Mouse (Mus musculus) left cerebral cortex, postnatal 36 days (tissue): ENCODE measurements around the gene 2700081O15Rik. TPM values are rescaled to one million over a fixed set of nuclear protein-coding genes. Genes with fewer than 3 reads are reported as not detected.

Experiments used
- DNase-seq, 2 experiments: peaks; one replicate each; pipeline ENCODE4 v3.0.0; 2021 to 2022; ENCODE audit warnings: low spot score in 2 of 2, mixed read lengths in 1 of 2
- intact Hi-C: fragments of 180-260 bp; cut with DNase I; formaldehyde crosslinking; loops from one replicate; pipeline ENCODE4 v1.15.1; 2025
- microRNA-seq: library from miRNA; unstranded; fragments of <30 nt; microRNA quantifications from one replicate; pipeline ENCODE4 v1.2.0, GENCODE M21; 2022
- total RNA-seq, 2 experiments: library from RNA; stranded (reverse); gene quantifications; 2 replicates each; pipeline ENCODE4 v1.2.3; 2021

Gene 2700081O15Rik
- total RNA-seq, 2 experiments from 2014 or later: 34.7 to 37.3 TPM

DNA sequence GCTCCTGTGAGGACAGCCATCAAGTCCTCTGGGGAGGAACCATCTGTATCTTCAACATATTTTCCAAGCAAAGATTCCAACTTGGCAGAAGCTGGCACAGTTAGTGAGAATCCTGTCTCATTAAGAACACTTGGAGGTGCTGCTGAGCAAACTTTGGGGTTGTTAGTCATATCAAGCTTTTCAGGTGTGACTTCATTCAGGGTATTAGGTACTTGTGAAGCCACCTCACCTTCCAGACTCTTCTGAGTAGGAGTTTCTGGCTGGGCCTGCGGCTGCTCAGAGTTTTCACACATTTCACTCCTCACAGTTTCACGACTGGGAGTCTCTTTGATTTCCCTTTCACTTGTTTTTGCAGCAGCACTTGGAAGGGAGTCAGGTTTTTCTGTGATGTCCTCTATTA is 39.4 kb downstream of the 2700081O15Rik start:
- intact Hi-C loops: no loop called here
- DNase-seq: no peak

DNA sequence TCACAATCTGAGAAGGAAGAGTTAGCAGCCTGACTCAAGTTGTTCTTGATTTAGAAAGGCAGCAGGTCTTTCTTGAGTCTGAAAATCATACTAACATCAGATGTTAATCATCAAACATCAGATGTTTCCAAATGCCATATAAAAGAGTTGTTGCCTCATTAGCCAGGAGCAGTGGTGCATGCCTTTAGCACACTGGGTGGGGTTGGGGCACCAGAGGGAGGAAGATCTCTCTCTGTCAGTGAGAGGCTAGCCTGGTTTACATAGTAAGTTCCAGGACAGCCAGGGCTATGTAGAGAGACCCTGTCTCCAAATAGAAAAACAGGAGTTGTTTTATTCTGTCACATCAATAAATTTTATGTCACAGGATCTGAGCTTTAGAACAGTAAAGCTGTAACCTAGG is 41.5 kb downstream of the 2700081O15Rik start:
- intact Hi-C loops: no loop called here
- no peak for DNase-seq

DNA sequence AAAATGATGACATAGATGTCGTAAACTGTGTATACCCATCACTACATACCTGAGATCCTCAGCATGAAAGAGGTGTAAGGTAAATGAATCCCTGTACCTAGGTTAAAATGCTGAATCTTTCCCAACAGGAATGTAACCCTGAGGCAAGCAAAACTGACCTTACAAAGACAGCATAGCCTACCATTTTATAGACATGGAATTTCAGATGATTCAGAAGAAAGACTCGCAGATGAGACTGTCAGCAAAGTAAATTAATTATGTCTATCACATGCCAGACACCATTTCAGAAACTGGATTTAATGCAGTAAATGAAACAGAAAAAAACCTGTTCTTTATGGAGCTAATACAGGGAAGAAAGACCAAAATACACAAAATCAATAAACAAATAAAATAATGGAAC is 41.9 kb downstream of the 2700081O15Rik start:
- DNase-seq: no peak
- intact Hi-C loops: no loop called here

DNA sequence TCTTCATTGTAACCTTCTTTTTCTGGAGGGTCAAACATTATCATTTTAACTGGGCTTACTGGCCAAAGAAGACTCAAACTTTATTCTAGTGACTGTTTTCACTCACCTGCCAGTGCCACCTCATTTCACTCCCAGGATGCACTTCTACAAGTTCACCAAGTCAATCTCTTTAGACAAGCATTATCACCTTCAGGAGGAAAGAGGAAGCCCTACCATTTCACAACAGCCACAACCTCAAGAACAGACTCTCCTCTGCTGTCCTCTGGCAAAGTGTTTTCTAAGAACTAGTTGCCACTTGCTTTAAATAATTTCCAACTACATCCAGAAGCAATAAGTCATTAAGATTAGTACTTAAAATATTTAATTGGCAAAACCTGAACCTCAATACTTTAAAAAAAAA is 50.5 kb downstream of the 2700081O15Rik start:
- no peak for DNase-seq
- intact Hi-C loops: no loop called here

DNA sequence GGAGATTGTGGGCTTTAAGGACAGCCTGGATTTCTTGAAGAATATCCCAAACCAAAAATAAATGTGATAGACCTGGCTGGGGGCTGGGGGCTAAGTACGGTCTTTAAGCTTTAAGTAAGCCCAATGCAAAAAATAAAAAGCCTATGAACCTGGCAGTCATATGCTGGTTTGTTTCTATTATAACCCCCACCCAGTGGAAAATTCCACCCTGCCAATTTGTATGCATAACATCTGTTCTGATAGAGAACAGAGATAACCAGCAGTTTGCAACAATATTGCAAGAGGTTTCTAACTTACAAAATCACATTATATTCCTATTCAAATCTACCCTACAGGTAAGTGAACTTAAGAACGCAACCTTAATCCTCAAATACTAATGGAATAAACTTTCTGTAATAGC is 53.2 kb downstream of the 2700081O15Rik start:
- no peak for DNase-seq
- intact Hi-C loops: no loop called here

Small RNA genes within 50 kb of the gene (microRNA-seq; reads per million reads assigned to microRNA genes)
- gene Mir6991: 1.3 reads per million

Other genes with a start within 250 kb of the 2700081O15Rik start
- gene Otub1, start 211.3 kb upstream of the 2700081O15Rik start, total RNA-seq: 100 to 1,000 TPM; 253 to 285 TPM
- gene Cox8a, start 200.0 kb upstream of the 2700081O15Rik start, total RNA-seq: 1,000 to 10,000 TPM in 1 of 2 experiments, 100 to 1,000 TPM in 1; 989 to 1,090 TPM
- gene Naa40, start 176.4 kb upstream of the 2700081O15Rik start, total RNA-seq: 10 to 100 TPM; 26.5 to 42.4 TPM
- 10 to 100 TPM; 14.9 to 16.0 TPM for gene Rcor2, start 150.3 kb upstream of the 2700081O15Rik start, total RNA-seq
- 100 to 1,000 TPM; 134 to 160 TPM for gene Mark2, start 75.8 kb upstream of the 2700081O15Rik start, total RNA-seq
- 10 to 100 TPM; 31.9 to 37.4 TPM for gene Spindoc, start 34.6 kb upstream of the 2700081O15Rik start, total RNA-seq
- 100 to 1,000 TPM; 812 to 902 TPM for gene Rtn3, start 65.7 kb downstream of the 2700081O15Rik start, total RNA-seq
- 10 to 100 TPM; 23.4 to 25.7 TPM for gene Atl3, start 76.4 kb downstream of the 2700081O15Rik start, total RNA-seq
- gene Pla2g16, start 139.8 kb downstream of the 2700081O15Rik start, total RNA-seq: 10 to 100 TPM; 27.2 to 29.2 TPM
- gene Lgals12, start 189.6 kb downstream of the 2700081O15Rik start, total RNA-seq: 1 to 10 TPM in 1 of 2 experiments, under 1 TPM in 1; 0.57 to 1.0 TPM
- not detected for gene Hrasls5, start 194.9 kb downstream of the 2700081O15Rik start, total RNA-seq